Mouse (Mus musculus): ENCODE results near the gene Olfr1290.

DNA sequence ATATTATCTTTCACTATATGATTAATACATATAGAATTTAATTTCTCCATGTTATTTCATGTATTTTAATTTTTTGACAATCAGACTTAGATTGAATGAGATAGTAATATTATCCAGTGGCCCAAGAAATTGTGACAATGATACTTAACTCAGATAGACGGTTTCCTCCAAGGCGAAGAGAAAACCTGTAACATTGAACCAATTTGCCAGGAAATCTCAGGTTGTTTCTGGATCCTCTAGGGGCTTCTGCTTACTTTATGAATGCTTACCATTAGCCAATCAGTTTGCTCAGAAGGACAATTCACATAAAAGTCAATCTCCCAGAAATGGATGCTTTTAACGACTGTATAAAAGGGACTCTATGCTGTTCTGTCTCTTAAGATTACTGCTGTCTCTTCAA lies 3.3 kb upstream of the Olfr1290 start, which contains the start of gene Olfr1291-ps1:
- no peak for TF ChIP-seq EP300 (IDR thresholded peaks at IDR 0.05; ENCODE audit: insufficient read depth, low read depth, low read length)
- no peak for TF ChIP-seq CTCF (IDR thresholded peaks at IDR 0.05; ENCODE audit: low read depth, low read length)

Measured in ES-Bruce4 (cell line).